Mouse (Mus musculus) cerebellum, postnatal 10 days (tissue): ENCODE data around the gene Tlr12.
A peak's percentile ranks its signal among the peaks of the same experiment; 100 is the strongest.
"Not testable (repeated sequence)": the region's sequence is repeated elsewhere in the genome, so short reads cannot be mapped to it uniquely, and the experiment has no call there.

Source experiments
- DNase-seq, 2 experiments: peaks; one replicate each; pipeline ENCODE4 v3.0.0; 2021; ENCODE audit warnings: mixed read lengths in 2 of 2

Gene Tlr12

DNA sequence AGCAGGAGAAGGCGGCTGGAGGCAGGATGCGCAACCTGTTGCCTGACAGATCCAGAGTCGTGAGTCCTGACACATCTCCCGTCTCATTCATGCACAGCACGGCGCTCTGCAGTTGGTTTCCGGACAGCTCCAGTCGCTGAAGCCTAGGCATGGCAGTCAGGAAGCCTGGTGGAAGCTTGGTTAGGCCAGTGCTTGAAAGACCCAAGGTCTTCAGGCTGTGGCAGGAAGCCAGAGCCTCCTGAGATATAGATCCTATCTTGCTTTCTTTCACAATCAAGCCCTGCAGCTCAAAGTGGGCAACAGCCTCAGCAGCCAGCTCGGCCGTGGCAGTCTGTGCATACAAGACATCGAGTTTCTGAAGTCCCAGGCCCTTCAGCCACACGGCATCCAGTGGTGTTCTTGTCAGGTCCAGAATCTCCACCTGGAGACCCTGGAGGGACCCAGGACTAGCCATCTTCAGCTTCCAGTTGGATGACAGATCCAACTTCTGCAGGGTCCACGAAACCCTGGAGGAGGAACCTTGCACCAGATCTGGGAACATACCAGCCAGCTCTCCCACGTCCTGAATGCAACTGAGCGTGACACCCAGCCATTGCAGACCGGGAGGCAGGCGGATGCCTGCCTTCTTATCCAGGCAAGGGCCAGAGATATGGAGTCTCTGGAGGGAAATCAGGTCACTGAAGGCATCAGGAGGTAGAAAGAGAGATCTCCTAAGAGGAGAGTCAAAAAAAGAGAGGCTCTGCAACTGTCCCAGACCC, 877 bp downstream of the Tlr12 start:
- no peak for DNase-seq

DNA sequence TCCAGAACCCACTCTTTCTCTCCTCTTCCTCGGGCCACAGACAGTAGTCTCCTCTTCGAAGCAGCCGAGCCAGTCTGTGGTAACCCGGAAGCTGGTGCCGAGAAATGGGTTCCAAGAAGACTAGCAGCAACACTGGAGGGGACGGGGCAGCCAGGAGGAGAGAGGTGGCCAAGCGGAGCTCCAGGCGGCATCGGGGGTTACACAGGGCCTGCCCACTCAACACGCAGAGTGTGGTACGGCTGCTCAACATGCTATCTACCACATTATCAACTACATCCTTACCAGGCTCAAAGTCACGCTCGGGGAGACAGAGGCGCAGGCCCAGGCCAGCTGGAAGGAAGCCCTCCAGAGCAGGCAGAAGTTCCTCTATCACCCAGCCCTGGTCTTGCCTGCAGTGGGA, 2.7 kb downstream of the Tlr12 start:
- peak in 1 of 2 experiments; percentile 16 for DNase-seq

DNA sequence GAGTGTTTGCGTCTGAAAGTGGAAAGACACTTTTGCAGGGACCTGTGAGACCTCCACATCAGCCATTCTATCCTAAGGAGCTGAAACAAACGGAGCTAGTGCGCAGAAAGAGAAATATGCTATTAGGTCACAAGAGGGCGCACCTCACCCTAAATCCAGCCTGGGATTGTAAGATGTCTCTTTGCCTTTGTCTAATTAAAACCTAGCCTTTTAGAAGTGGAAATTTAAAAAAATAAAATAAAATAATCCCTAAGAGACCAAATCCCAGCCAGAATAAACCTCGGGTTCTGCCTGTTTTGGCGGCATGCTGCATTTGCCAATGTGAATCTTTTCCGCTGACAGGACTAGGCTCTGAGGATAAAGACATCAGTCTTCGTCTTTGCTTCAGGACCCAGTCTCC, 5.1 kb downstream of the Tlr12 start:
- DNase-seq = peak; percentile 72 to 77

GRCm38 (mm10) chr4:128611726-128612125, 6.7 kb downstream of the Tlr12 start:
- DNase-seq = not testable (repeated sequence)

- peak in 1 of 2 experiments; percentile 10 for DNase-seq
These were observed 7.7 kb downstream of the Tlr12 start for GRCm38 (mm10) chr4:128610706-128611105.

GRCm38 (mm10) chr4:128609925-128610402, 8.5 kb downstream of the Tlr12 start, which contains the start of gene Zscan20:
Gene Zscan20, minus strand, starts transcription at chr4:128610098.
- peak; percentile 97 to 98 for DNase-seq

DNA sequence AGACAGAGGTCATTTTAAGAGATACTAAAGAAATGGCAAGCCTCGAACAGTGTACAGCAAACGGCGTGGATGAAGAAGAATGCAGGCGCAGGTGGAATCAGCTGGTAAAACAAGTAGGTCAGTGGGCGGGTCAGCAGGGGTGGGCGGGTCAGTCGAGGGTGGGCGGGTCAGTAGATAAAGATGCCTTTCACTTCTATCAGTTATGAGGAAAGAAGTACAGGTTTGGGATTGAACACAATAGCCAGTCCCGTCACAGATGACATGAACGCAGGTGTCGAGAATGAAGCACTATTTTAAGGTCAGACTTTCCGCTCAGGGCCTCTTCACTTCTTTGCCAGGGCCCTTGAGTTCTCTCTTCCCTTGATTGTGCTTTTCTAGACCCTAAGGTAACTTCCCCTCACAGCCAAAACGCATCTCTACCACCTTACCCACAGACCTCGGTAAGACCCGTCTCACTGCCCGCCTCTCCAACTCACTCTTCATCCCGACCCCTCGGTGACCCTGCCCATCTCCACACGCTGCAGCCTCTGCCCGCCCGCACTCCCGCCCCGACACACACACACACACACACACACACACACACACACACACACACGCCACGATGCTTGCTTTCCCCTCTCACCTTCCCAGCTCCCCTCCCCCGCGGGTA, 9.0 kb downstream of the Tlr12 start:
- peak in 1 of 2 experiments; percentile 32 for DNase-seq

DNA sequence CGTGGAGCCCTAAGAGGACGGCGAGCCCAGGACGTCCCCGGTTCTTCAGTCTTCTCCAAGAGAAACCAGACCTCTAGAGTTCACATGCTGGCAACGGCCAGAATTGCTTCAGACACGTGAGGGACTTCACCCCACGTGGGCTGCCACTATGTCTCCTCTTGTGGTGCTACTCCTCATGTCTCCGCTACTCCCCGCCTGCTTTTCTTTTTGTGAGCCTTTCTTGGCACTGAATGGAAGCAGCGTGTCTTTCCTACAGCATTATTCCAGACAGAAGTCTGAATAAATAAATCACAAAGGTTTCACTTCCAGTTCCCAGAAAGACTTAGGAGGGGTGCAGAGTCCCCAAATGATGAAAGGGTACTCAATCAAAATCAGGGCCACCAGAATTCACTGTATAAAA, 10.8 kb downstream of the Tlr12 start:
- no peak for DNase-seq

DNA sequence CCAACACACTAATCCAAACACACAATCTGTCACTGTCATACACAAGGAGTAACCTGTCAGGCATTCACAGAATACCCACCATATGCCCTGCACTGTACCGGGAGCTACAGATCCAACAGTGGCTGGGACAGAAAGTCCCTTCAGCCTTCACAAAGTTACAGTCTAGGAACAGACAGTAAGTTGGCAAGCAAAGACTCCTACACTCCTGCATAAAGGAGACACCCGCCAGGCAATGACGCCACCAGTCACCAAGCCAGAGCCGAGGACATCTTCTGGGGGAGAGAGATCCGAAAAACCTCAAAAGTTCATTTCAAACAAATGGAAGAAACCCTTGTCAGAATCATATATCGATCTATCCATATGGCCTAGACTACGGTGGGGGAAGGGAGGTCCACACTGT, 11.8 kb downstream of the Tlr12 start:
- no peak for DNase-seq

GRCm38 (mm10) chr4:128597801-128598560, 20.4 kb downstream of the Tlr12 start:
- DNase-seq = no peak

- DNase-seq = no peak
These were observed 24.4 kb downstream of the Tlr12 start for GRCm38 (mm10) chr4:128594062-128594461.

DNA sequence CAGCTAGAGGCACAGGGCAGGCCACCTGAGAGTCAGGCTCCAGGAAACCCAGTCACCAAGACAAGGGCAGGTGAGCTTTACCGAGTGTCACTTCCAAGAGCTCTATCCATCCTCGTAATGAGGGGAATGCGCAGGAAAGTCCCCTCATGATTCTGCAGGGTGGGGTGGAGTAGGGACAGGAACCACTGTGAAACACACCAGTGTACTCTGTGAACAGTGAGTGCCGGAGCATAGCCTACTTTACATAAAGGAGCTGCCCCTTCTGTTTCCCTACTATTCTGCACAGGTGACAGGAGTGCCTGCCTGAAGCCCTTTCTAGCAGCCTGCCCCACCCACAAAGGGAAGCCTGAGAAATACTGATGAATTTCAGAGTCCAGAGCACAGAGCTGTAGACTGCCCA, 25.1 kb downstream of the Tlr12 start:
- DNase-seq = no peak

GRCm38 (mm10) chr4:128579182-128579581, 39.2 kb downstream of the Tlr12 start:
- DNase-seq = no peak

- DNase-seq = no peak
These were observed 42.6 kb downstream of the Tlr12 start for GRCm38 (mm10) chr4:128575811-128576210.
